Mouse (Mus musculus) heart, adult 2 months (tissue): ENCODE measurements around the gene Rap1gap.

Experiments used
- CTCF ChIP-seq: fragments of 200-600 bp; IDR thresholded peaks from 2 replicates; pipeline ENCODE4 v1.8.1; 2022; ENCODE audit warnings: antibody characterized with exemption, mild to moderate bottlenecking, moderate library complexity
- EP300 ChIP-seq: fragments of 200-500 bp; IDR thresholded peaks from 2 replicates; pipeline ENCODE4 v1.6.1; 2011; ENCODE audit warnings: low read depth, low read length, control low read depth; ENCODE audit not compliant: insufficient read depth
- POLR2A ChIP-seq: fragments of 200-500 bp; IDR thresholded peaks from 2 replicates; pipeline ENCODE4 v1.6.1; 2011; ENCODE audit warnings: mild to moderate bottlenecking, low read depth, low read length, control low read depth; ENCODE audit not compliant: insufficient read depth

DNA sequence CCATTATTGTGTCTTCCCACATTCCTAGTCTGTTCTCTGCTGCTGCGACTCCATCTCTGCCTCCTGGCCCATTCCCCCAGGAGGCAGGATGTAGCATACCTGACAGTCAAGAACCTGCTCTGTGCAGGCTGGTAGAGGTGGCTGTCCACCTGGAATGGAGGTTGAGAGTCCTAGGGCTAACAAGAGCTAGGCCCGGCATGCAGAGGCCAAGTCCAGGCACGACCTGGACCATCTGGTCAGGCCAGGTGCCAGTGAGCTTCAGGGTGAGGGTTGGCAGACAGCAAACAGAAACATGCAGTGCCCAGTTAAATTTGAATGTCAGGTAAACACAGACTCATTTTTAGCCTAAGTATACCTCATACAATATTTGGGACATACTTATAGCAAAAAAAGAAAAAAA lies 68.4 kb downstream of the Rap1gap start:
- TF ChIP-seq CTCF (no peak), POLR2A (no peak), EP300 (no peak)
